Mouse (Mus musculus): Measurements from ENCODE around the gene Sod2.

GRCm38 (mm10) chr17:12983988-12984387 lies 22.7 kb upstream of the Sod2 start:
- TF ChIP-seq ZC3H11A (IDR thresholded peaks at IDR 0.05; ENCODE audit: borderline replicate concordance, low read depth, low read length) (no peak), CHD2 (IDR thresholded peaks at IDR 0.05; ENCODE audit: low read depth, low read length) (no peak), HCFC1 (IDR thresholded peaks at IDR 0.05; ENCODE audit: borderline replicate concordance, insufficient read depth, low read length) (no peak)

Measured in ES-E14 (cell line).